Mouse (Mus musculus): ENCODE data around the gene Rgsl1. TPM values are rescaled to one million over a fixed set of nuclear protein-coding genes. Genes with fewer than 3 reads are reported as not detected.
"Not testable (repeated sequence)": the region's sequence is repeated elsewhere in the genome, so short reads cannot be mapped to it uniquely, and the experiment has no call there.

The Rgsl1 gene
- polyA plus RNA-seq, 1 experiment from 2014 or later: not detected

GRCm38 (mm10) chr1:153769998-153770775 is 73.8 kb downstream of the Rgsl1 start:
- Histone ChIP-seq H3K27ac (no peak overlapping the region), H3K27me3 (ENCODE audit: insufficient read depth, poor library complexity, severe bottlenecking) (no peaks in the 10 kb centered on the region), H3K4me1 (peaks cover 6% of the 10 kb centered on the region; the same call in 1 of the 2 replicates), H3K4me3 (no peak overlapping the region), H3K36me3 (no peaks in the 10 kb centered on the region), H3K9me3 (no peaks in the 10 kb centered on the region)
- 79% methylated on average over 10 of the region's 10 CpGs for WGBS
- no peak for DNase-seq (ENCODE audit: low spot score)

GRCm38 (mm10) chr1:153769571-153769970 is 74.4 kb downstream of the Rgsl1 start:
- 59% methylated on average over 6 of the region's 6 CpGs for WGBS
- not testable (repeated sequence) for DNase-seq (ENCODE audit: low spot score); H3K9me3 ChIP-seq; H3K27me3 ChIP-seq (ENCODE audit: insufficient read depth, poor library complexity, severe bottlenecking); H3K4me3 ChIP-seq; H3K36me3 ChIP-seq; H3K27ac ChIP-seq; H3K4me1 ChIP-seq

- 86% methylated on average over 5 of the region's 5 CpGs for WGBS
- H3K27me3 ChIP-seq (ENCODE audit: insufficient read depth, poor library complexity, severe bottlenecking): no peaks in the 10 kb centered on the region
- H3K9me3 ChIP-seq: no peaks in the 10 kb centered on the region
These were observed 75.5 kb downstream of the Rgsl1 start for GRCm38 (mm10) chr1:153768465-153768864.

GRCm38 (mm10) chr1:153767281-153767680 is 76.7 kb downstream of the Rgsl1 start:
- H3K36me3 ChIP-seq: no peaks in the 10 kb centered on the region
- WGBS: 89% methylated on average over 1 of the region's 1 CpGs
- H3K27me3 ChIP-seq (ENCODE audit: insufficient read depth, poor library complexity, severe bottlenecking): no peaks in the 10 kb centered on the region
- DNase-seq (ENCODE audit: low spot score): no peak
- no peak overlapping the region for H3K27ac ChIP-seq
- H3K4me1 ChIP-seq: peaks cover 10% of the 10 kb centered on the region
- H3K9me3 ChIP-seq: no peaks in the 10 kb centered on the region
- H3K4me3 ChIP-seq: no peak overlapping the region

More at GRCm38 (mm10) chr1:153768465-153768864, 75.5 kb downstream of the Rgsl1 start:
- H3K36me3 ChIP-seq: no peaks in the 10 kb centered on the region
- H3K4me1 ChIP-seq: peaks cover 6% of the 10 kb centered on the region; the same call in 1 of the 2 replicates
- no peak overlapping the region for H3K4me3 ChIP-seq
- no peak for DNase-seq (ENCODE audit: low spot score)
- no peak overlapping the region for H3K27ac ChIP-seq

GRCm38 (mm10) chr1:153766298-153766697 is 77.6 kb downstream of the Rgsl1 start:
- no peaks in the 10 kb centered on the region for H3K9me3 ChIP-seq
- no peaks in the 10 kb centered on the region for H3K36me3 ChIP-seq
- no peaks in the 10 kb centered on the region for H3K27me3 ChIP-seq (ENCODE audit: insufficient read depth, poor library complexity, severe bottlenecking)
- 49% methylated on average over 8 of the region's 8 CpGs for WGBS
- peaks cover 10% of the 10 kb centered on the region for H3K4me1 ChIP-seq
- H3K27ac ChIP-seq: no peak overlapping the region
- DNase-seq (ENCODE audit: low spot score): no peak
- H3K4me3 ChIP-seq: no peak overlapping the region

GRCm38 (mm10) chr1:153764136-153764535 is 79.8 kb downstream of the Rgsl1 start:
- Histone ChIP-seq H3K27me3 (ENCODE audit: insufficient read depth, poor library complexity, severe bottlenecking) (no peaks in the 10 kb centered on the region), H3K36me3 (no peaks in the 10 kb centered on the region), H3K9me3 (no peaks in the 10 kb centered on the region), H3K4me3 (no peak overlapping the region), H3K4me1 (peaks cover 10% of the 10 kb centered on the region), H3K27ac (no peak overlapping the region)
- 84% methylated on average over 11 of the region's 11 CpGs for WGBS
- DNase-seq (ENCODE audit: low spot score): no peak

- H3K36me3 ChIP-seq: no peaks in the 10 kb centered on the region
- H3K4me1 ChIP-seq: peaks cover 22% of the 10 kb centered on the region
- WGBS: 59% methylated on average over 25 of the region's 25 CpGs
- DNase-seq (ENCODE audit: low spot score): no peak
- no peak overlapping the region for H3K27ac ChIP-seq
- no peaks in the 10 kb centered on the region for H3K9me3 ChIP-seq
- peaks cover 4% of the 10 kb centered on the region; the same call in 1 of the 2 replicates for H3K27me3 ChIP-seq (ENCODE audit: insufficient read depth, poor library complexity, severe bottlenecking)
- no peak overlapping the region for H3K4me3 ChIP-seq
These were observed 90.0 kb downstream of the Rgsl1 start for GRCm38 (mm10) chr1:153753725-153754464.

GRCm38 (mm10) chr1:153752521-153752920 is 91.4 kb downstream of the Rgsl1 start:
- H3K36me3 ChIP-seq: no peaks in the 10 kb centered on the region
- 93% methylated on average over 6 of the region's 6 CpGs for WGBS

GRCm38 (mm10) chr1:153751763-153752301 is 92.1 kb downstream of the Rgsl1 start:
- no peaks in the 10 kb centered on the region for H3K36me3 ChIP-seq
- 23% methylated on average over 13 of the region's 13 CpGs for WGBS
- H3K4me1 ChIP-seq: peaks cover 32% of the 10 kb centered on the region
- no peaks in the 10 kb centered on the region for H3K9me3 ChIP-seq
- H3K4me3 ChIP-seq: peak overlapping the region; percentile 51
- no peak for DNase-seq (ENCODE audit: low spot score)
- peaks cover 4% of the 10 kb centered on the region; the same call in 1 of the 2 replicates for H3K27me3 ChIP-seq (ENCODE audit: insufficient read depth, poor library complexity, severe bottlenecking)
- peak overlapping the region; percentile 76; the same call in 1 of the 2 replicates for H3K27ac ChIP-seq

More at GRCm38 (mm10) chr1:153752521-153752920, 91.4 kb downstream of the Rgsl1 start:
- DNase-seq (ENCODE audit: low spot score): no peak
- Histone ChIP-seq H3K4me1 (peaks cover 32% of the 10 kb centered on the region), H3K4me3 (peak overlapping the region; percentile 51), H3K27me3 (ENCODE audit: insufficient read depth, poor library complexity, severe bottlenecking) (peaks cover 4% of the 10 kb centered on the region; the same call in 1 of the 2 replicates), H3K27ac (no peak overlapping the region), H3K9me3 (no peaks in the 10 kb centered on the region)

GRCm38 (mm10) chr1:153750054-153750453 is 93.9 kb downstream of the Rgsl1 start:
- H3K27ac ChIP-seq: peak overlapping the region; percentile 89
- peak overlapping the region; percentile 54; the same call in 1 of the 2 replicates for H3K4me3 ChIP-seq
- DNase-seq (ENCODE audit: low spot score): no peak
- H3K36me3 ChIP-seq: no peaks in the 10 kb centered on the region
- H3K4me1 ChIP-seq: peaks cover 32% of the 10 kb centered on the region
- 59% methylated on average over 6 of the region's 6 CpGs for whole genome bisulfite sequencing
- H3K9me3 ChIP-seq: no peaks in the 10 kb centered on the region
- H3K27me3 ChIP-seq (ENCODE audit: insufficient read depth, poor library complexity, severe bottlenecking): peaks cover 11% of the 10 kb centered on the region

GRCm38 (mm10) chr1:153749211-153749801 is 94.6 kb downstream of the Rgsl1 start, which contains the start of gene Rnasel:
Gene Rnasel, plus strand, starts transcription at chr1:153749426.
- Histone ChIP-seq H3K4me3 (peak within 1 kb of the TSS; percentile 54), H3K36me3 (no peaks in the 10 kb centered on the region), H3K27me3 (ENCODE audit: insufficient read depth, poor library complexity, severe bottlenecking) (peaks cover 13% of the 10 kb centered on the region), H3K27ac (peak within 1 kb of the TSS; percentile 89), H3K4me1 (peaks cover 32% of the 10 kb centered on the region), H3K9me3 (no peaks in the 10 kb centered on the region)
- 7% methylated on average over 18 of the region's 18 CpGs for WGBS
- peak; percentile 90 for DNase-seq (ENCODE audit: low spot score)

GRCm38 (mm10) chr1:153748549-153748948 is 95.4 kb downstream of the Rgsl1 start:
- DNase-seq (ENCODE audit: low spot score): no peak
- Histone ChIP-seq H3K4me3 (no peak overlapping the region; the same call in 1 of the 2 replicates), H3K27ac (peak overlapping the region; percentile 89), H3K9me3 (no peaks in the 10 kb centered on the region), H3K27me3 (ENCODE audit: insufficient read depth, poor library complexity, severe bottlenecking) (peaks cover 19% of the 10 kb centered on the region), H3K36me3 (peaks cover 4% of the 10 kb centered on the region; the same call in 1 of the 2 replicates), H3K4me1 (peaks cover 29% of the 10 kb centered on the region)
- 19% methylated on average over 1 of the region's 1 CpGs for WGBS

Measured in heart, embryonic 10.5 days (tissue).